Mouse (Mus musculus) testis, adult 2 months (tissue): ENCODE data around the gene Wwc1. TPM values are rescaled to one million over a fixed set of nuclear protein-coding genes. Genes with fewer than 3 reads are reported as not detected.

ENCODE experiments used
- H3K27ac ChIP-seq: fragments of 200-500 bp; 2 replicates; pipeline ENCODE4 v1.5.1; 2012; ENCODE audit warnings: low read depth, low read length; ENCODE audit not compliant: control insufficient read depth, insufficient read depth
- H3K27me3 ChIP-seq: fragments of 200-500 bp; 2 replicates; pipeline ENCODE4 v1.6.1; 2012; ENCODE audit warnings: mild to moderate bottlenecking, low read length, moderate library complexity; ENCODE audit not compliant: control insufficient read depth, insufficient read depth
- H3K36me3 ChIP-seq: fragments of 200-500 bp; 2 replicates; pipeline ENCODE4 v1.6.1; 2012; ENCODE audit warnings: mild to moderate bottlenecking, low read length; ENCODE audit not compliant: control insufficient read depth, insufficient read depth
- H3K4me1 ChIP-seq: fragments of 200-500 bp; 2 replicates; pipeline ENCODE4 v1.6.1; 2012; ENCODE audit warnings: low read length; ENCODE audit not compliant: control insufficient read depth, insufficient read depth
- H3K4me3 ChIP-seq: fragments of 200-500 bp; 2 replicates; pipeline ENCODE4 v1.5.1; 2012; ENCODE audit warnings: low read depth, mild to moderate bottlenecking, low read length, moderate library complexity, mixed read lengths; ENCODE audit not compliant: control insufficient read depth
- CTCF ChIP-seq: fragments of 200-500 bp; IDR thresholded peaks from 2 replicates; pipeline ENCODE4 v1.5.1; 2012; ENCODE audit warnings: low read depth, mild to moderate bottlenecking, inconsistent platforms, low read length, moderate library complexity; ENCODE audit not compliant: control insufficient read depth, insufficient read depth, insufficient replicate concordance
- POLR2A ChIP-seq: fragments of 200-500 bp; IDR thresholded peaks from 2 replicates; pipeline ENCODE4 v1.6.1; 2012; ENCODE audit warnings: low read depth, mild to moderate bottlenecking, inconsistent platforms, low read length, moderate library complexity; ENCODE audit not compliant: control insufficient read depth
- polyA plus RNA-seq: library from polyadenylated mRNA; depleted of rRNA; stranded (reverse); fragments of >200 nt; gene quantifications from 2 replicates; pipeline ENCODE4 v1.2.3, GENCODE M21; 2012

Gene Wwc1
- polyA plus RNA-seq, 1 experiment, result 2.7 TPM

DNA sequence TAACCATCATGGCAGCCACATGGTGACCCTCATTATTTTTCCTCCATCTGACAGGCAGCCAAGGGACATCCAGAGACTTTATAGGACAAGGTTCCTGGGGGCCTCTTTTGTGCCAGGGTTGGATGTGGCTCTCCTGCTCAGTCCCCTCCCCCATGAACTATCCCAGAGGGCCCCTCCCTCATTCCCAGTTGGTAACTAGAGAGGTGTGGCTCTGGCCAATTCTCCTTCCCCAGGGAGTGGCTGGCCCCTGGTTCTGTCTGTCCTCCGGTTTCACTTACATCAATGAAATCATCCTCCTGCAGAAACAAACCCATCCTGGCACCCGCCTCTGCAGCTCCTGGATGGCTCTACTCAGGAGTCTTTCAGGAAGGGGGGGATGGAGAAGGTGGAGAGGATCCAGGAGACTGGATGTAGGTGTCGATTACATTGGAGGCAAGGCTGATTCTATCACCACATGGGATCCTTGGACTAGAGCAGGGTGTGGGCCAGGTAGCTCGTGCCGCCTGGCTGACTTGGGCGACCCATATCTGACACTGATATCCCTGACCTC, 49.7 kb downstream of the Wwc1 start:
- no peak for TF ChIP-seq CTCF
- no peak for TF ChIP-seq POLR2A
- Histone ChIP-seq H3K36me3 (no peaks in the 10 kb centered on the region), H3K4me1 (no peaks in the 10 kb centered on the region), H3K4me3 (no peak overlapping the region), H3K27me3 (no peaks in the 10 kb centered on the region), H3K27ac (no peak overlapping the region)

GRCm38 (mm10) chr11:35928453-35928852, 51.9 kb downstream of the Wwc1 start:
- Histone ChIP-seq H3K36me3 (no peaks in the 10 kb centered on the region), H3K4me3 (no peak overlapping the region), H3K27me3 (no peaks in the 10 kb centered on the region), H3K4me1 (no peaks in the 10 kb centered on the region), H3K27ac (no peak overlapping the region)
- TF ChIP-seq CTCF (no peak), POLR2A (no peak)

DNA sequence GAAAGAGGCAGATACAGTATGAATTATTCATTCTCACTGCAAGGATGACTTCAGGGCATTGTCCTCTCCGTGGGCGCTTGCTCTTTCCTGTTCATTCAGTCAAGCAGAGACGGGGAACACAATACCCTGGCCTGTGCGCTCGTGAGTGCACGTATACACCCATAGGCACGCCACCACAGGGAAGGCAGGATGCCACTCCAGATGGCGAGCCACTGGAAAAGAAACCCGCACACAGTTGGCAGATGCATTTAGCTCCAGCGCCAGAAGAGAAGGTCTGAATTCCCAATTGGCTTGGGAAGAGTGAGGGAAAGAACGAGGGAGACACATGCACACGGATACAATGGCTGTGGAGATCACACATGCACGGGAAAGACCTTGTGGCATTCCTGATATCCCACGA, 53.0 kb downstream of the Wwc1 start:
- no peaks in the 10 kb centered on the region; the same call in 1 of the 2 replicates for H3K4me1 ChIP-seq
- no peak overlapping the region for H3K4me3 ChIP-seq
- no peak overlapping the region for H3K27ac ChIP-seq
- TF ChIP-seq POLR2A (no peak), CTCF (no peak)
- H3K27me3 ChIP-seq, result no peaks in the 10 kb centered on the region
- no peaks in the 10 kb centered on the region for H3K36me3 ChIP-seq

- TF ChIP-seq CTCF (no peak), POLR2A (no peak)
- H3K27ac ChIP-seq, result no peak overlapping the region
- H3K4me3 ChIP-seq, result no peak overlapping the region
- H3K4me1 ChIP-seq, result no peaks in the 10 kb centered on the region; the same call in 1 of the 2 replicates
- no peaks in the 10 kb centered on the region for H3K36me3 ChIP-seq
- no peaks in the 10 kb centered on the region for H3K27me3 ChIP-seq
These were observed 54.7 kb downstream of the Wwc1 start for GRCm38 (mm10) chr11:35925592-35925991.

GRCm38 (mm10) chr11:35922205-35922873, 58.0 kb downstream of the Wwc1 start:
- H3K4me3 ChIP-seq, result no peak overlapping the region
- no peaks in the 10 kb centered on the region; the same call in 1 of the 2 replicates for H3K4me1 ChIP-seq
- H3K36me3 ChIP-seq, result no peaks in the 10 kb centered on the region
- TF ChIP-seq CTCF (no peak), POLR2A (no peak)
- H3K27me3 ChIP-seq, result no peaks in the 10 kb centered on the region
- no peak overlapping the region for H3K27ac ChIP-seq

- Histone ChIP-seq H3K27ac (no peak overlapping the region), H3K4me1 (no peaks in the 10 kb centered on the region; the same call in 1 of the 2 replicates), H3K4me3 (no peak overlapping the region), H3K36me3 (no peaks in the 10 kb centered on the region), H3K27me3 (no peaks in the 10 kb centered on the region)
- TF ChIP-seq CTCF (no peak), POLR2A (no peak)
These were observed 59.6 kb downstream of the Wwc1 start for GRCm38 (mm10) chr11:35920776-35921175.

DNA sequence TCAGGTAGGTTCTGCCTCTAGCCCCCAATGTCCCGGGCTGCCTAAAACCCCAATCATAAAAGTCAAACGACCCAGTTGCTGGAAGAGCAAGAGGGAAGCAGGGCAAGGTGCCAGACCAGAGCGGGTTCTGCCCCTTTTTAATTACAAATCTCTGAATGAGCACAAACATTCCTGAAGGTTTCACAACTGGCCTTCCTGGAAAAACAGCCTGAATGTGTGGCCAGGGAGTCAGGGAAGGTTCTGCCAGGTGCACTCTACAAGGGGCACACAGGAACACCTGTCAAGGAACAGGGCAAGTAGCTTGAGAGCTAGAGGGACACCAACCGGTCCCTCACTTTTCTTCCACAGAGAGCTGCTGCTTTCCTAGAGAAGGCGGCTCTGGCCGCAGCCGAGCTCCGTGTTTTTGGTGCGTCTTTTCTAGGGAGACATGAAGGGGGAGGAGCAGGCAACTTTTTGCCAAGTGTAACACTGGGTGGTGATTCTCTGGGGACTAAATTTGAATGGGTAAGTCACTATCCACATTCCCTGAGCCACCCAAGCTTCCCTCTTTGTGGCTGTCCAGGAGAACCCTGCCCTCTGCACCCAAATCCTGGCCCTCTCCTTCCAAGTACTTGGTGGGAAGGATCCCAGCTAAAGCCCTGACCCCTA, 60.3 kb downstream of the Wwc1 start:
- Histone ChIP-seq H3K36me3 (no peaks in the 10 kb centered on the region), H3K4me1 (no peaks in the 10 kb centered on the region; the same call in 1 of the 2 replicates), H3K4me3 (no peak overlapping the region), H3K27ac (no peak overlapping the region), H3K27me3 (no peaks in the 10 kb centered on the region)
- no peak for TF ChIP-seq POLR2A
- no peak for TF ChIP-seq CTCF
